Mouse (Mus musculus) ES-Bruce4 (cell line): ENCODE measurements at regions not wholly inside any gene's neighbourhood (a gene's known extent, or its start where the extent isn't known, plus 50 kb on each side); places are given as distances from the start of the nearest gene placed in this dataset.

Source experiments
- H3K27ac ChIP-seq: 2 replicates; pipeline ENCODE4 v1.5.1; 2012; ENCODE audit warnings: low read length, inconsistent platforms; ENCODE audit not compliant: insufficient read depth
- H3K27me3 ChIP-seq: 2 replicates; pipeline ENCODE4 v1.6.1; 2012; ENCODE audit warnings: mild to moderate bottlenecking, low read length, inconsistent platforms; ENCODE audit not compliant: control insufficient read depth, poor library complexity, insufficient read depth, severe bottlenecking
- H3K36me3 ChIP-seq: 2 replicates; pipeline ENCODE4 v1.6.1; 2012; ENCODE audit warnings: inconsistent platforms, mild to moderate bottlenecking, low read length, moderate library complexity; ENCODE audit not compliant: control insufficient read depth, poor library complexity, insufficient read depth, severe bottlenecking
- H3K4me1 ChIP-seq: one replicate; pipeline ENCODE4 v1.8.1; 2011; ENCODE audit warnings: low read length; ENCODE audit not compliant: control insufficient read depth, insufficient read depth
- H3K4me3 ChIP-seq: 2 replicates; pipeline ENCODE4 v1.5.1; 2011; ENCODE audit warnings: low read depth, mild to moderate bottlenecking, low read length
- H3K9ac ChIP-seq: 2 replicates; pipeline ENCODE4 v1.6.1; 2012; ENCODE audit warnings: low read depth, mild to moderate bottlenecking, inconsistent platforms; ENCODE audit not compliant: poor library complexity, severe bottlenecking
- H3K9me3 ChIP-seq: replicated peaks from 2 replicates; pipeline ENCODE4 v1.6.1; 2012; ENCODE audit warnings: mild to moderate bottlenecking, low read length, inconsistent platforms; ENCODE audit not compliant: control insufficient read depth, poor library complexity, insufficient read depth, severe bottlenecking
- CTCF ChIP-seq: IDR thresholded peaks from one replicate; pipeline ENCODE4 v1.8.1; 2011; ENCODE audit warnings: low read depth, low read length
- EP300 ChIP-seq: IDR thresholded peaks from 2 replicates; pipeline ENCODE4 v1.6.1; 2011; ENCODE audit warnings: low read depth, low read length; ENCODE audit not compliant: insufficient read depth
- POLR2A ChIP-seq: IDR thresholded peaks from one replicate; pipeline ENCODE4 v1.8.1; 2011; ENCODE audit warnings: low read length; ENCODE audit not compliant: insufficient read depth

GRCm38 (mm10) chr13:99723237-99723981 lies 177.5 kb downstream of the Cartpt start:
- Histone ChIP-seq H3K27me3 (no peaks in the 10 kb centered on the region), H3K27ac (no peak overlapping the region)
- TF ChIP-seq EP300 (no peak), CTCF (no peak), POLR2A (no peak)

GRCm38 (mm10) chr13:99720566-99720965 lies 180.3 kb downstream of the Cartpt start:
- H3K4me3 ChIP-seq = no peak overlapping the region
- no peaks in the 10 kb centered on the region for H3K9me3 ChIP-seq
- no peak for TF ChIP-seq EP300
- no peak for TF ChIP-seq CTCF
- no peak for TF ChIP-seq POLR2A
- H3K27ac ChIP-seq = no peak overlapping the region
- no peaks in the 10 kb centered on the region for H3K36me3 ChIP-seq
- H3K27me3 ChIP-seq = no peaks in the 10 kb centered on the region
- H3K9ac ChIP-seq = no peak overlapping the region
- no peaks in the 10 kb centered on the region for H3K4me1 ChIP-seq

More at GRCm38 (mm10) chr13:99723237-99723981, 177.5 kb downstream of the Cartpt start:
- H3K4me1 ChIP-seq = no peaks in the 10 kb centered on the region
- H3K36me3 ChIP-seq = no peaks in the 10 kb centered on the region
- no peaks in the 10 kb centered on the region for H3K9me3 ChIP-seq
- H3K9ac ChIP-seq = no peak overlapping the region
- no peak overlapping the region for H3K4me3 ChIP-seq

DNA sequence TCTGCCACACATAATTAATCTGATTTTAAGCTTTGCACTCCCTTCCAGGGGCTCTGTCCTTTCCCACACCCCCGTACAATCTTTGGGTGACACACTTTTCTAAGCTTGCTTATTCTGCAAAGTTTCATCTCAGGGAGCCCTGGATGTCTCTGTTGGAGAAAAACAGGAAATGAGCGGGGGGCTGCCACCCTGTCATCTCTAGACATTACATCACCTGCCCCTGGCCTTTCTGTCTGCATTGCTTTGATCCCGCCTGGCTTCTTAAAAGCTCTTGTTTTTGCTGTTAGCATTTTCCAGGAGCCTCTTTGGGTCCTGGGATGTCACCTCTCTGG lies 180.2 kb upstream of the Map1b start:
- no peaks in the 10 kb centered on the region for H3K36me3 ChIP-seq

DNA sequence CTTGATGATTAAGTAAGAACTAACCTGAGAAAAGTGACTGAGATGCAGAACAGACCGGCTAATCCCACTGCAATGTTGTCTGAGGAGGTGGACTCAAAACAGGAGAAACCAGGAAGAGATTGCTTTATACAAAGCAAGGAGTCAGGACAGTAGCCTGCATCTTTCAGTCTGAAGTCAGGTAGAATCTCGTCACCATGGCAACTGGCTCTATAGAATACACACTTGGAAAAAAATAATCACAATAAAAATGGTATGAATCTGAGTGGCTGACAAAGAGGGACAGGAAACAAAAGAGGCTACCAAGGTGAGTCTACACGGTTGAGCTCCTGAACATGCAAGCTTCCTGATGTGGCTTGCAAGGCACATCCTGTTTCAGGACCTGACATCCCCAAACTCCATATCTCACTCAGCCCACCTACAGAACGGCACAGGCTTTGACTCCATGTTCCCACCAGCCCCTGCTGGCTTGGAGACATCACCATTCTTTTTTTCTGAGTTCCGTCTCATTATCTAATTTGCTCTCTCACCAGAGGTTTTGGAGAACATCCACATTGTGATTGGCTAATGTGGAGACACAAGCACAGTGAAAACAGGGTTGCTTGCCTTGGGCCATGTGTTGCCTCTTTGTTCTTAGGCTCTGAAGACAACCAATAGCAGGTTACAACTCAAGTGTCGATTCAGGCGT lies 179.7 kb upstream of the Map1b start:
- Histone ChIP-seq H3K36me3 (no peaks in the 10 kb centered on the region), H3K27ac (no peak overlapping the region), H3K27me3 (0 out of 2 replicates have a peak, but pooled peaks cover 1% of the 10 kb centered on the region), H3K9ac (no peak overlapping the region), H3K4me3 (no peak overlapping the region), H3K9me3 (no peaks in the 10 kb centered on the region), H3K4me1 (no peaks in the 10 kb centered on the region)
- TF ChIP-seq EP300 (no peak), CTCF (no peak), POLR2A (no peak)

More for the DNA sequence above, 180.2 kb upstream of the Map1b start:
- Histone ChIP-seq H3K27ac (no peak overlapping the region), H3K4me1 (no peaks in the 10 kb centered on the region), H3K9ac (no peak overlapping the region), H3K9me3 (no peaks in the 10 kb centered on the region), H3K4me3 (no peak overlapping the region), H3K27me3 (0 out of 2 replicates have a peak, but pooled peaks cover 1% of the 10 kb centered on the region)
- TF ChIP-seq CTCF (no peak), POLR2A (no peak)

DNA sequence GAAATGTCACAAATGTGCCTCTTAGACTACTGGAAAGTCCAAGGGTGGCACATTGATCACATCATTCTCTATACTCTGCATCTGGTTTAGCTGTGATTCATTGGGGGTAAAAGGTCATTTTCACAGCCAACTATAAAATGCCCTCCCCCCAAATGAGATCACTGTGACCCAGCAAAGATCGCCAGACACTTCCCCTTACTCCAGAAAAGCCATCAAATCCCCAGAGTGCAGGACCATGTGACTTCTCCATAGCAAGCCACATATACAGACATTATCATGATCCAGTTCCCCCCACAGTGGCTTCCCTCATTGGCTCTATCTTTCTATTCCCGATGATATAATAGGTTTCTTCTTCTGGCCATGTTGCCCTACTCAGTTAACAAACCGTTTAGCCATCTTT lies 163.6 kb upstream of the Map1b start:
- Histone ChIP-seq H3K4me3 (no peak overlapping the region), H3K9ac (no peak overlapping the region), H3K27ac (no peak overlapping the region), H3K36me3 (no peaks in the 10 kb centered on the region), H3K4me1 (peaks cover 2% of the 10 kb centered on the region), H3K27me3 (no peaks in the 10 kb centered on the region; the same call in 1 of the 2 replicates), H3K9me3 (no peaks in the 10 kb centered on the region)
- TF ChIP-seq POLR2A (no peak), EP300 (no peak), CTCF (no peak)

DNA sequence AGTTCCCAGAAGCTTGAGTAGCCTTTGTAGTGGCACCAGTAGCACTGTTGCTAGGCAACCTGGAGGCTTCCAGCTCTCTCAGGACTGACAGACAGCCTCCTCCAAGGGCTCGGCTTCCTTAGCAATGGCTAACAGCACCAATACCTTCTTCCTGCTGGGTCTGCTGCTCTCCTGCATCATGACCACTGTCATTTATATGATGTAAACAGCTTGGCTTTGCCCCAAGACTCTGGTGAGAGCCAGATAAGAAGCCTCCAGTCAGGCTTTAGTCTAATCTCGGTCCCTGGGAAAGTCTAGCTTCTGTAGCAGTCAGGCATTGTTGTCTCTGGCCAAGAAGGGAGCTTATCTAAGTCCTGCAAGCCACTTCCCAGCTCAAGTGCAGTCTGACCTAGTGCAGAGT lies 163.1 kb upstream of the Map1b start:
- H3K9ac ChIP-seq = no peak overlapping the region
- TF ChIP-seq POLR2A (no peak), EP300 (no peak), CTCF (no peak)
- no peaks in the 10 kb centered on the region for H3K36me3 ChIP-seq
- H3K4me1 ChIP-seq = peaks cover 2% of the 10 kb centered on the region
- H3K27me3 ChIP-seq = no peaks in the 10 kb centered on the region; the same call in 1 of the 2 replicates
- H3K4me3 ChIP-seq = no peak overlapping the region
- H3K9me3 ChIP-seq = no peaks in the 10 kb centered on the region
- H3K27ac ChIP-seq = no peak overlapping the region
